Mouse (Mus musculus) bone marrow, adult 2 months (tissue): ENCODE measurements around the gene Atp2c1.

Experiments used
- CTCF ChIP-seq: fragments of 200-500 bp; IDR thresholded peaks from 2 replicates; pipeline ENCODE4 v1.5.1; 2011; ENCODE audit warnings: low read length, control low read depth; ENCODE audit not compliant: control insufficient read depth, insufficient read depth
- POLR2A ChIP-seq: fragments of 200-500 bp; IDR thresholded peaks from 2 replicates; pipeline ENCODE4 v1.6.1; 2011; ENCODE audit warnings: low read depth, mild to moderate bottlenecking, control low read depth, low read length, borderline replicate concordance; ENCODE audit not compliant: control insufficient read depth

GRCm38 (mm10) chr9:105363520-105364231 is 163.4 kb downstream of the Atp2c1 start:
- TF ChIP-seq CTCF: no peak
- no peak for TF ChIP-seq POLR2A
